Mouse (Mus musculus) liver (tissue): ENCODE measurements around the gene Tubb5.

Experiments used
- DNase-seq: peaks from one replicate; pipeline ENCODE4 v3.0.0-alpha.2; 2020; ENCODE audit warnings: mixed read lengths

The Tubb5 gene

DNA sequence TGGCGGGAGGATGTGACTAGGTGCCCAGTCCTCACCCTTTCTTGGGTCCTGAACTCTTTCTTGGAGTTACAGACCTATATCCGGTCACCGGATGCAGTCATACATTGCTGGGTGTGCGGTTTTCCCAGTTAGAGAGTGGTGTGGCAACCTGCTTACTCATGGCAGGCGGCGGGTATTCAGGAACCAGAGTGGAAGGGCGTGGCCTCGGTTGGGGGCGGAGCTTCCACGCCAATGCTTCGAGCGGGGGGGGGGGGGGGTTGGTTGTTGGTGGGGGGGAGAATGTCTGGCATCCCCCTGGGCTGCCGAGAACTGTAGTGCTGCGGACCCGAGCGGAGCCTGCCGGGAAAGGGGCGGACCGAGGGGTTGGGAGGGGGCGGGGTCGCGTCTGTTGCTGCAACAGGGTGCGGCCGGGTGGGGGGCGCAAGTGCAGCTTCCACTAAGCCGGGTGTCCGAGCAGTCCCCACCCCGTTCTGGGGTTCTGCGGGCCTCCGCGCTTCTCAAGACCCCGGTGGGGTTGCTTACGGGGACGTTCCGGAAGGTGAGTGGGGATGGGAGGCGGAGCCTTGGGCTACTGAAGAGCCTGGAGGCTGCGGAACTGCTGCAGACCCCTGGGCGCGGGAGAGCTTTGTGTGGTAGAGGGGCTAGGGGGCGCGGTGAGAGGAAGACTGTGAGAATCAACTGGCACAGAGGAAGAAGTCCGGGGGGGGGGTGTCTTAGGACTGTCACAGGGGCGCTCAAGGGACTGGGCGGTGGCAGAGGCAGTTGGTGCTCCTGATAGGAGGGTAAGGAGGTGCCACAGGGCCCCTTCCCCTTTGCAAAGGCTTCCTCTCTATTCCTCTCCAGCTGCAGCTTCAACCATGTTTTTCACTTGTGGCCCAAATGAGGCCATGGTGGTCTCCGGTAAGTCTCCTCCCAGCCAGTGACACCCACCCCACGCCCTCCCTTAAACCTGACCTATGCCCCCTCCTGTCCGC, 14.9 kb downstream of the Tubb5 start, which contains the start of gene Flot1:
Gene Flot1, plus strand, starts transcription at position 267 of the 974 bp plus-strand sequence.
- peak; percentile 94 for DNase-seq

DNA sequence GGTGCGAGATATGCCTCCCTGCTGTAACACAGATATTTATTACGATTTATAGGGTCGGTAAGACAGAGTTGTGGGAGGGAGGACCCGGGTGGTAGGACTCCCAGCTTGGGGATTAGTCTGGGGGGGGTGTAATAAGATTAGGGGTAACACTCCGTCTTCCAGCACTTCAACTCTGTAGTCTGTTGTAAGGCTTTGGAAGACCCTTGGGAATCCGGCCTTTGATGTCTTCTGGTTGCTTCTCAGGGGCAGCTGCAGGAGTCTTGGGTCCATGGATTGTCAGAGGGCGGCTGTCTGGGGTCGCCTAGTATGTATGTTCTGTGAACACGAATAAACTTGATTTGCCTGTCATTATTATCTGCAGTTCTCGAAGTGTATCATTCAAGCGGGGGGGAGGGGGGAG, 15.5 kb downstream of the Tubb5 start:
- DNase-seq, result no peak

DNA sequence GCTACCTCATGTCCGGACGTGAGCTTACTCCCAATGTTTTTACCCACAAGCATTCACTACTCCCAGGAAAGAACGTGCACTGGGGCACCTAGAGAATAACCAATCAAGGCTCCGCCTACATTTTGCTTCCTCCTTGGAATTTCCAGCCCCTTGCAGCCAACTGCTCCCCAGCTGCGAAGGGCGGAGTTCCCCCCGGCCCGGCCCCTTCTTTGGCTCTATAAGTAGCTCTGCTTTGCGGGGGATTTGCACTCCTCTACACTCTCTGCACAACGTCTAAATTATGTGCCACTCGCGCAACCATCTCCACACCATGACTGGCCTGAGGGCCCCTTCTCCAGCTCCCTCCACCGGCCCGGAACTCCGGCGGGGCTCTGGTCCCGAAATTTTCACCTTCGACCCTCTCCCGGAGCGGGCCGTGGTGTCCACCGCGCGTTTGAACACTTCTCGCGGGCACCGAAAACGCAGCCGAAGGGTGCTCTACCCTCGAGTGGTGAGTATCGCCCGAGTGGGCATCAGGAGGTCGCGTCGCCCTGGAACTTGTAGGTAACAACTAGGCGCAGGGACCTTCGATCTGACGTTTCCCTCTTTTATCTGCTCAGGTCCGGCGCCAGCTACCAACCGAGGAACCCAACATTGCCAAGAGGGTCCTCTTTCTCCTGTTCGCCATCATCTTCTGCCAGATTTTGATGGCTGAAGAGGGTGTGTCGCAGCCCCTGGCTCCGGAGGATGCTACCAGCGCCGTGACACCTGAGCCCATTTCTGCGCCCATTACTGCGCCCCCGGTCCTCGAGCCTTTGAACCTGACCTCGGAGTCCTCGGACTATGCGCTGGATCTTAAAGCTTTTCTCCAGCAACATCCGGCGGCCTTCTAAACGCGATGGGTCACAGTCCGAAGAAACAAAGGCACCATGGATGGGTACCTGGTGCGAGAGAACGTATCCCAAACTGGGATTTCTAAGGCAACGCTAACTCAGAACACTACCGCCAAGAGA, 16.4 kb downstream of the Tubb5 start, which contains the start of gene Ier3:
Gene Ier3, plus strand, starts transcription at position 246 of the 992 bp plus-strand sequence.
- DNase-seq, result peak; percentile 87

DNA sequence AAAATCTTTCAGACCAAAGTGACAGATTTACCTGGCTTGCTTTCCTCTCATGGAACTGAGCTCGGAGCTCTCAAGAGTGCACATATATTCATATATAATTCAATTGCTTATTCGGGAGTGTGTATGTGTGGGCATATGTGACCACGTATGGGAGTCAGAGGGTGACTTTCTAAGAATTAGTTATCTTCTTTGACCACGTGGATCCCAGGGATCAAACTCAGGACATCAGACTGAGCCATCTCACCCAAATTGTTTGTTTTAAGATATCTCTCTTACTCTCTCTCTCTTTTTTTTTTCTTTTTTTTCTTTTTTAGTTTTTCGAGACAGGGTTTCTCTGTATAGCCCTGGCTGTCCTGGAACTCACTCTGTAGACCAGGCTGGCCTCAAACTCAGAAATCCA, 18.0 kb downstream of the Tubb5 start:
- no peak for DNase-seq

DNA sequence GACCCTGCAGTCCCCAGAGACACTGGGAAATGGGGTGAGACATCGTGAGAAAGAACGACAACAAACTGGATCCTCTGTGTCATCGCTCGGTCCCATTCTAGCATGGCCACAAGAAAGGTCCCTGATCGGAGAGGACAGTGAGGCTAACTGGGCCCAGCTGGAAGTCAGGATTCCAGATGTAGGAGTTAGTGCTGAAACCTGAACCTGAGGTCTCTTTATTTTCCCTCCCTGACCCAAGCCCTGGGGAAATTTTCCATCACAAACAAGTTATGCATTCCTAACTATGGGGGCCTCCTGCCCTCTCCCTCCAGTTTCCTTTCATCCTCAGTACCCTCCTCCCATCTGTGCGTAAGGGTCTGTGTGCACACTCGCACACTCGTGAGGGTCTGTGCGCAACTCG, 20.9 kb downstream of the Tubb5 start:
- no peak for DNase-seq

DNA sequence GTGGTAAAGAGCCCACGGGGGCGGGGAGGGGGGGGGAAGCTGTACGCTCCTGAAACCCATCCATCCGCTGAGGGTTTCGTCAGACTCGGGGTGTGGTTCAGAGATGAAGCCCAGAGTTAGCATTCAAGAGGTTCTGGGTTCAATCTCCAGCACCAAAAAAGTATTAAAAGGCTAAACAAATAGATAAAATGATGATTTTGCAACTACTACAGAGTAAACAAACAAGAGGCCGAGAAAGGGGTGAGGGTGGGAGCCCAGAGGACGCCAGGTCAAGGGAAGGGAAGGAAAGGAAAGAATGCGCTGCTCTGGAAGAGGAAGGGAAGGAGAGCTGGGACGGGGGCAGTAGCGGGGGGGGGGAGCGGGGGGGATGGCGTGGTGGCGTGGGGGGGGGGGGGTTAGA, 21.4 kb downstream of the Tubb5 start:
- DNase-seq, result no peak

DNA sequence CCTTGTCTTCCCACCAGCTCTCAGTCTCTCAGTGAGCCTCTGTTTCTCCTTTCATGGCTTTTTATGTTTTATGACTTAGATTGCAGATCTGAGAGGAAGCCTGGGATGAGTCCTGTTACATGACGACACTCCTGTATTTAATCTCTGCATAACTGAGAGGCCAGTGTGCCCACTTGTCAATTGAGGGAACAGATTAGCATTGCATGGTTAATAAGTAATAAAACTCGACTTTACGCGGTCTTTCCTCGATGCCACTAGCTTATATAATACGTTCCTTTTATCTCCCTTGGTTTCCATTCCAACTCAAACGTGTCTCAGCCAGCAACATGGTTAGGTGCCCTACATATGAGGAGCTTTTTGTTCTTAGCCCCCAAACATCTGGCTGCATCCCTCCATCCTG, 22.3 kb downstream of the Tubb5 start:
- no peak for DNase-seq

DNA sequence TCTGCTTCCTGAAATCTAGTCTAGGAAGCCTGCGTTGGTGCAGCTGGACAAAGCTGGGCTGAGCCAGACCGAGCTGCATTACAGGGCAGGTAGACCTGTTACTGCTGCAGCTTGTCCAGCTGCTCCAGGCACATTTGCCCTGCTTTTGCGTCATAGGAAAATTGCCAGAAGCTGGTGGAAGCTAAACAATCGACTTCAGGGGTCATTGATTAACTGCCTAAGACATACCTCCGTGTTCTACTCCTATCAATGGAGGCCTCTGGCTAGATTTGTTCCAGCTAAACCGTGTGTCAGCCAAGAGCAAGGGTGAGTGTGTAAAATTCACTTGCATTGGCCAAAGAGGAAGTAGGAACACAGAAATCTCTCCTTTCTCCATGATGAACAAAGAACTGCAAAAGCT, 23.4 kb downstream of the Tubb5 start:
- DNase-seq, result no peak

DNA sequence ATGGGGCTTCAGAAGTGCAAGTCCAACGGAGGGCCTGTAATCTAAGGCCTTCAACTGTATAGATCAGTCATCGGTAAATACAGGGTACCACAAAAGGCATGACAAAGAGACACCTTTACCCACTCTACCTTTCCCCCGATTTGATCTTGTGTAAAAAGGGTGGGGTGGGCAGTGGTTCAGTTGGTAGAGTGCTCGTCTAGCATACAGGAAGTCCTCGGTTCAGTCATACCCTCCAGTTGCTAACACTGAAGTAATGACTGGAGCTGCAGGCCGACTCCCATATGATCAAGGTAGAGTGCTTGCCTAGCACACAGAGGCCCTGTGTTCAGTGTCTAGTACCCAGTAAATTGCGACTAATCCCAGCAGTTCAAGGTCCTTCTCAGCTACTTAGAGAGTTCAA, 24.5 kb downstream of the Tubb5 start:
- no peak for DNase-seq

DNA sequence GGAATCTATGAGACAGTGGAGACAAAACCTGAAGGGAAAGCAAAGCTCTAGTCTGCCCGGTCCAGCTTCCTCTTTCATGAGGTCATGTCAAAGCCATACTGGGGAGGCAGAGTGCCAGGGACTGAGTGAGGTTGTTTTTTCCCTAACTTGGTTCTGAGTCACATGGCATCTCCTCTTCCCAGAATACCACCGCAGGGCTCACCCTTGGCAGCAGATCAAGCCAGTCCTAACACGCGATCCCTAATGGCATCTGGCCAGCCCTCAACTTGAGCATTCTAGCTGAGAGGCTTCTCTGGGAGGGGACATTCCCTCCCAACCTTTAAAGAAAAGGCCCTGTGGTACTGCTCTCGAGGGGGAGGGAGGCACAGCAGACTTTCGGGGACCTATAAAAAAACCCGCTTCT, 24.9 kb downstream of the Tubb5 start:
- peak; percentile 48 for DNase-seq

DNA sequence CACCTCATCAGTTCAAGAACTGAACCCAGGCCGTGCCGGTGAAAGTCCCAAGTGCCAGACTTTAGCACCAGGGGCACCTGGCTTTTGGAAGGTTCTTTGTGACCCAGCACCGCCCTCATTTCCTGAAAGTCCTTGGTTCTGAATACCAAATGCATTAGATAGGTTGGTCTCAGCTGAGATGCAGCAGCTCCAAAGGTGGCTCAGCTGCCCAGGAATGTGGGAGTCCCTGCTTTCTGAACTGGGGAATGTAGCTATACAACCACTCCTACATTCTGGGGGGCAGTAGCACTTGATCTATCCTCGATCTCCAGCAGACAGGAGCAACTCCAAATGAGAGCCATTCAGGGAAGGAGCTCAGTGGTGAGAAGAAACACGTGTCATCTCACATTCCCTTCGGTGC, 25.4 kb downstream of the Tubb5 start:
- DNase-seq, result no peak

DNA sequence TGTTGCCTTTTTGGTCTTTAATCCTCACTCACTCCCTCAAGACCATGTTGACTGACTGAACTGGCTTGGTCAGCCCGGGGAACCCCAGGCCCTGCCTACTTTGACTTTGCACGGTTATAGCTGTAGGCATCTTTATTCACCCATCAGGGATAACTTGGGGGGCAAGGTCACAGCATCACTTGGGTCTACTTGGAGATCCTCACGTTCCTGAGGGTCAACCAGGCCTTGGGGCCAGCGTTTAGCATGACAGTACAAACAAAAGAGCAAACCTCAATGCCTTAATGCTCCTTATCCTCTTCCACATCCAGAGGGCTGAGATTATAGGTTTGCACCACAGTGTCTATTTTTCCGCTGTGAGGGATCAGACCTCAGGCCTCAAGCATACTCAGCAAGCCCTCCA, 25.8 kb downstream of the Tubb5 start:
- DNase-seq, result no peak

DNA sequence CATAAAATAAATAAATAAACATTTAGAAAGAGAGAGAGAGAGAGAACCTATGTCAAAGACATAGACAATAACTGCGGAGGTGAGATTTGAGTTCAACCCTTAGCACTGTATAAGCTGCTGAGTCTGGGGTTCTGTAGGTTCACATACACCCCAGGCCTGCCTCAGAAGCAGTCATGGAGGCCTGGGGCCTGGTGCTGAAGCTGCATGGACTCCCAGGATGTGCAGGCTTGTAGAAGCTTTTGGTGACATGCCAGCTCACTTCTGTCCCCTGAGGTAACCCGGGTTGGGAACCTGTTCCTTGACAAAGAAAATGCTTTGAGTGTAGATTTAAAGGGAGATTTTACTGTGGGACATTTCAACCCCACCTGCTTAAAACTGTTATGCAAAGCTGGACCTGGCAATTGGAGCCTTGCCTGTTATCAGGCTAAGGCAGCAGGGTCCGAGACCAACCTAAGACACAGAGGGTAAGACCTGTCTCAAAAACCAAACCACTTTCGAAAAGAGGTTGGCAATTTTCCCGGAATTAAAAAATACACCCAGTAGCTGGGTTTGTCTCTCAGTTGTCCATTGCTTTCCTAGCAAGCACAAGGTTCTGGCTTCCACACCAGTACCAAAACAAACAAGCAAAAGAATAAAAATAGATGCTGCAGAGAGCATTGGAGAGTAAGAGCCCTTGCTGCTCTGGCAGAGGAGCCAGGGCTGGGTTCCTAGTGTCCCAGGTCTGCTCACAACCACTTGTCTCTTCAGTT, 27.0 kb downstream of the Tubb5 start:
- no peak for DNase-seq

DNA sequence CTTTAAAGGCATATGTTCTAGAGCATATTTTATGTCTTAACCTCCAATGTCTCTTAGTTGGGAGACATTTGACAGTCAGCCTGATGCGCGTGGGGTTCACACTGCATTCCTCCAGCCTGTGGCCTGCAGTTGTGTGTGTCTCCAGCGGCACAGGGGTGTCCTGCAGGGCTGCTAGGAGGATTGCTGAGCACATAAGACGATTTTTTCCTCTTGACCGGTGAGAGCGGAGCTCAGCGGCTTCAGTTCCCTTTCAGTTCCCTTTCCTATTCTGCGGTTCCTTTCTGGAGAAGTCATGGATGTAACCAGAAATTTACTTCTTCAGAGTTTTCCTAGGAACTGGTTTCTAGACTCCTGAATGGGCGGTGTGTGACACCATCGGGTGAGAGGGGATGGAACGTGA, 28.7 kb downstream of the Tubb5 start:
- DNase-seq, result no peak

DNA sequence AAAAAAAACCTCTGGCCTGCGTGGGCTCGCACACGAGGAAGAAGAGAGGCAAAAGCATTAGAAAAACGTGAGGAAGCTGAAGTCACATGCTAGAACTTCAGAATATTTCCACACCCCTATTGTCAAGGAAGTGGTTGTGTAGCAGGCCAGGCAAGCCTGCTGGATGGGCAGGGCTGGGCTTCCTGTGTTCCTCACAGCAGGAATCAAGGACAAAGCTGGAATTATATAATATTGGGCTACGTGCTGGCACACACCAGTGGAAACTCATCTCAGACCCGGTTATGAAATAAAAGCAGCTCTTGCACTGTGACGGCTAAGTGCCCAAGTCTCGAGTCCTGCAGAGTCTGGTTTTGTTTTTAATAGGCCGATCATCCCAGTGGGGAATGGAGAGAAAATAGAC, 30.0 kb downstream of the Tubb5 start:
- no peak for DNase-seq

DNA sequence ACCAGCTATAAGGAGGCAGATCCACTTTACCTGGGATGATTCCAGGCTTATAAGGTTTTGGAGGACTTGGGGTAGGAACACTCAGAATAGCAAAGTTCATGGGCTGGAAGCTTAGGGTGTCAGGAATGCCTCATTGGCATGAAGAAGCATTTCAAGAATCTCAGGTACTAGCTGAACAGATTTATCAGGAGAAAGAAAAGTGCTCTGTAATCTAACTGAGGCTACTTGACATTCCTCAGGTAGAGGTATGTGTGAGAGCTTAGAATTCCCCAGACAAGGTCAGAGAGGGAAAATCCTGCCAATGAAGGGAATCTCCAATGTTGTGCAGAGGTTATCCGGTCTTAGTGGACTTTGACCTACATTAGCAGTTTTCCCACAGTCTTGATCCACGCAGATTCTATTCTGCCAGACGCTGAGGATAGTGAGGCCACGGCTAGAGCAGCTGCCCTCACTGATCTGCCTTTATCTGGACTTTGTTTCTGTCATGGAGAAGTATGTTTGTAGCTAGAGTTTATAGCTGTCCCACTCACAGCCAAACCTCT, 34.2 kb downstream of the Tubb5 start:
- DNase-seq, result no peak

DNA sequence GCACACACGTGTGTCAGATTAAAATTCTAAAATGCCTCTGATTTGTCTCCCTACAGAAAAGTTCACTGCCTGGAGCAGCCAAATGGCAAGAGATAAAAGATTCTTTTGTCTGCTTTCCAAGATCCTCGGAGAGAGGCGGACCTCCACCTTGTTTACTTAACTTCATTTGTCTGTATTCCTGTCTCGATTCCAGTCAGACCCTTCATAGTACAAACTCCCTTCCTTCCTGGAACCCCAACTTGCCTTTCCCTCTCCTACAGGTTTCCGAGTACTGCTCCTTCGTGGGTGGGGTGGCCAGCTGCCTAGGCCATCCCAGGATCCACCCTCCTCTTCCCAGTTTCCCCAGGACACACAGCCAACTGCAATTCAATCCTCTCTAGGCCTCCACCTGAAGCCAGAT, 35.1 kb downstream of the Tubb5 start:
- no peak for DNase-seq

DNA sequence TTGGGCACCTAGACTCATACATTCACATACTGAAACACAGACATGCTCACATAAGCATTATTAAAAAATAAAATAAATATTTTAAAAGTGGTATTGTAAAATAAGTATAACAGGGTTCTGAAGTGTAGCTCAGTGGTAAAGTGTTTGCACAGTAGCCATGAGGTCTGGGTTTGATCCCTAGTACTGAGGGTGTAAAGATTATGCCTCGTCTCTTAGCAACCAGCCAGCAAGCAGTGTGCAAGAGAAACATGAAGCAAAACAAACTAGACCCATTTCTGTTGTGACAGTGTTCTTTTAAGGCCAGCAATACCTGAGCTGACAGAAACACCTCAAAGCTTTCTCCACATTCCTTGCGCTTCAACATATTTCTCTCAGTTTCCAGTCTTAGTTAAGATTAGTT, 37.2 kb downstream of the Tubb5 start:
- no peak for DNase-seq

DNA sequence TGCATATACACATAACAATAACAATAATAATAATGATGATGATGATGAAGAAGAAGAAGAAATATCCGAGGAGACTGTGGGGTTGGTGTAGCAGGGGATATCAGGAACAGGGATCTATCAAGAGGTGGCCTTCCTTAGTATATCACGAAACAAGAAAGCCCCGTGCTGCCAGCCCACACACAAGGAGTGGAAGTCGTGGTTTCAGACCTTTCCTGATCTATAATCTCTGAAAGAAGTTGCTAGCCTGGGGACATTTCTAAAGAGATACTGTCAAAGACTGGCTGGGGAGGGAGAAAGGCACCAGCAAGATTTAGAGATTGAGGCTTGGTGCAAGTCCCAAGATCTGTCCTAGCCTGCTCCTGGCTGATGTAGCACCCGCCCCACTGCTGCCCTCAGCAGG, 41.3 kb downstream of the Tubb5 start:
- no peak for DNase-seq

DNA sequence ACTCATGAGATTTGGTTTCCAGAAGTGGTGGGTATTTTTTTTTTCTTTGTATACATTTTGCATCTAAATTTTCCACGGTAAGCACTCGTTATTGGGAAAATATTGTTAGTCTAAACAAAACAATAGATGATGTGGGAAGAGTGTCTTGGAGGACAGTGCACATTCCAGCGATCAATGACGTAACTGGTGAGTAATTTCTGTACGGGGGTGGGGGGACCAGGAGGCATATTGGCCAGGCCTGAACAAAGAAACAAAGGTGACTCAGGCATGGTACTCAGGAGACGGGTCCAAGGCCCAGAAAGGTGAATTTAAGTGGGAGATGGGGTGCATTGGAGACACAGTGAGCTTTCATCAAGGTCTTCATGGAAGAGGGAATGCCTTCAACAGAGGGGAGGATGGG, 42.5 kb downstream of the Tubb5 start:
- DNase-seq, result no peak

DNA sequence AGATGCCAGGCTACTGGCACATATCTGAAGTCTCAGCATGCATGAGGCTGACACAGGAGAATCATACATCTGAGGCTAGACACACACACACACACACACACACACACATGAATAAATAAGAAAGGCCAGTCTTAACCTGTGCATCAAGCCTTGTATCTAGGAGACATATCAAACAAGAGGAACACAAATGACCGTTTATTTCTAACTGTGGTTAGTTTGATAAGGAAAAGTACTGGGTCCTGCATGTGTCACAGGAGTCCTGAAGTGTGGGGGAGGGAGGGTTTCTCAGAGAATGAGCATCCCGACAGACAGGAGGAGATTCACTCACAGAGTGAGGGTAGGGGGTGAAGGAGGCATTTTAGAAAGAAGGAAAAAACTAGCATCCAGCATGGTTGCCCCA, 43.0 kb downstream of the Tubb5 start:
- no peak for DNase-seq

DNA sequence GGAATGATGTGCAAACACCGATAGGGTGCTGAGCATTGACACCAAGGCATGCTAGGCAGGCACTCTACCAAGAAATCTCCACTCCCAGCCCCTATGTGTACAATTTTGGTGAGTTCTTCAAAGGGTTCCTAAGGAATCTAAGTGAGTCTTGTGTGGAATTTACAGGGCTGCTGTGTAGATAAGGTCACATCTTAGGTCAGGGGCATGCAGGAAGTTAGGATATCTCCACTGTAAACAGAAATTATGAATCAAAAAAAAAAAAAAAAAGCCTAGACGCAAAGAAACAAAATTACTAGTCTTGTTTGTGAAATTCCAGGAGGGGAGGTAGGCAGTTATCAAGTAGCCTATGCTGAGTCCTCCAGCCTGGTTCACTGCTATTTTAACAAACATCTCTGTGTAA, 45.3 kb downstream of the Tubb5 start:
- no peak for DNase-seq
